Mouse (Mus musculus): Measurements from ENCODE around the gene Cngb1. TPM values are rescaled to one million over a fixed set of nuclear protein-coding genes. Genes with fewer than 3 reads are reported as not detected.

Cngb1 gene
- total RNA-seq, 2 experiments from 2014 or later = 0.05 to 0.07 TPM

GRCm38 (mm10) chr8:95324646-95325045 is 18.3 kb upstream of the Cngb1 start:
- no peak for DNase-seq (ENCODE audit: low spot score)

DNA sequence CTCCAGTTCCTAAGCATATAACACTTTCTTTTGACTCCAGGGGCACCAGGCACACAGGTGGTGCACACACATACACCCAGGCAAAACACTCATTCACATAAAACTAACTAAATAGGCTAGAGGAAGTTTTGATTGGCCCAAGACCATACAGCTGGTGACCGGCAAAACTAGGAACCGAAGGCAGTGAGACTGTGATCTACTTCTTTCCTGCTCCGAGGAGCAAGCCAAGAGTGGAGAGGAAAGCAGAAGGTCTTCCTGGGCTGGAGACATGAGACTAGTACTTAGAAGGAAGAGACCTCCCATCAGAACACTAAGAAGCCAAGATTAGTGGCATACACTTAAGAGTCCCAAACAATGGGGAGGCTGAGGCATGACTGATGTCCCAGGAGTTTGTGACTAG is 16.8 kb upstream of the Cngb1 start:
- no peak for DNase-seq (ENCODE audit: low spot score)

GRCm38 (mm10) chr8:95320224-95321139 is 14.1 kb upstream of the Cngb1 start:
- peak; percentile 35 for DNase-seq (ENCODE audit: low spot score)

DNA sequence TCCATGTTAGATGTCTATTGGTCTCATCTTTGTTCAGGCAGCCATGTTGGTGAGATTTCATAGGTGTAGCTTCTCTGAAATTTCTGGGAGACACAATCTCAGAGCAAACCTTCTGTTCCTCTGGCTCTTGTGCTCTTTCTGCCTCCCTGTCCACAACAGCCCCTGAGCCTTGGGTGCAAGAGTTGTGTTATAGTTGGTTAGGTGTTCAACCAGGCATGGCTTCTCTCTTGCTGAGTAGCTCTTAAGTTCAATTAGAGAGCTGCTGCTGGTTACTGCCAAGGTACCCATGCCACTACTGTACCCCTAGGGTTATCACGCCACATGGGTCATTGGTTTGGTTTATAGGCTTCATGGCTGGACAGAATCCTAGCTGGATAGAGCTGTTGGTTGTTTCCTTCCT is 9.0 kb upstream of the Cngb1 start:
- DNase-seq (ENCODE audit: low spot score) = no peak

DNA sequence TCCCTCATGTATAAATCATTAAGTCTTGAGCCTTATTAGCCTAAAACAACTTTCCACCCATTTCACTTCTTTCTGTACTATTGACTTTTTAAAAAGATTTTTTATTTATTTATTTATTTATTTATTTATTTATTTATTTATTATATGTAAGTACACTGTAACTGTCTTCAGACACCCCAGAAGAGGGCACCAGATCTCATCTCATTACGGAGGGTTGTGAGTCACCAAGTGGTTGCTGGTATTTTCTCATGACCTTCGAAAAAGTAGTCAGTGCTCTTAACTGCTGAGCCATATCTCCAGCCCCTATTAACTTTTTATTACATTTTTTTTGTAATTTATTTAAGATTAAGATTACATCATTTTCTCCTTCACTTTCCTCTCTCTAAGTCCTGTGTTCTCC is 8.3 kb upstream of the Cngb1 start:
- DNase-seq (ENCODE audit: low spot score) = no peak

DNA sequence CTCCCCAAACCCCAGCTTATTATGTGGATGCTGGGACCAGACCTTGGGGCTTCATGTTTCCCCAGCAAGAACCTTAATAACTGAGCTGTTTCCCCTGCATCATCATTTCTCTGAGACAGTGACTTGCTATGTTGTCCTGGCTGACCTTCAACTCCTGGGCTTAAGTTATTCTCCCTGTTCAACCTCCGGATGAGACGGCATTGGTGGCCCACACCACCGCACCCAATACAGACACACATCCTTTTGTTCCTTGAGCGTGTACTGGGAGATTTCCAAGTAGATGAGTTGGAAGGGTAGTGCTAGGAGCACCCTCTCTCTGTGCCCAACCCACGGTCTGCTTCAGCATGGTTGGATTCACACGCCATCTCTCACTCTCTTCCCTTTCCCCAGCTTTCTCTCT is 7.5 kb upstream of the Cngb1 start:
- no peak for DNase-seq (ENCODE audit: low spot score)

GRCm38 (mm10) chr8:95312836-95313235 is 6.5 kb upstream of the Cngb1 start:
- DNase-seq (ENCODE audit: low spot score) = peak; percentile 19

DNA sequence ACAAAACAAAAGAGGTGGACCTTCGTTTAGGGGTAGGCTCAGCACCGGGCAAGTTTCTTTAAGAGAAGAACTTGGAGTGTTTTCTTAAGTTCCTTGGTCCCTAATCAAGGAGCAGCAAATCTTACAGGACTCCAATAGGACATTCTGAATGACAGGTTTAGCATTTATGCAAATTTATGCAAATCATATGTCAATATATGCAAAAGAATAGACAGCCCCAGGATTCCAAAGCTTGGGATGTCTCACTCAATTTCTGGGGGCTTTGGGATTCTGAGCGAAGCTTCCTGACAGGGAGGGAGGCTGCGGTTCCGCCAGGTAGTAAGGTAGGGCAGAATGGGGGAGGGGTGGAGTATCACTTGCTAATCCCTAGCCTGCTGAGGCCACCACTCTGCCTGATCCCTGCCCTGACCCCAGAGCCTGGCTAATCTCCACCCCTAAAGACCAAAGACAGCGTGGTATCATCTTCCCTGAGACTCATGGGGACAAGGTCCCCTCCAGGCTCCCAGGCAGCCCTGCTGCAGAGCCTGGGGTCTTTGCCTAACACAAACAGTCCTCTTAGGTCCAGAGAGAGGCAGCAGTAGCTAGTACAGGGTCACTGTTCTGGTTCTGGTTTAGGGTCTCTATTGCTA is 4.1 kb upstream of the Cngb1 start, which contains the start of gene Tepp:
Gene Tepp (plus strand): TSS at position 225 of the 629 bp plus-strand sequence.
- DNase-seq (ENCODE audit: low spot score) = no peak

GRCm38 (mm10) chr8:95305526-95305925 is 859 bp downstream of the Cngb1 start:
- no peak for DNase-seq (ENCODE audit: low spot score)

DNA sequence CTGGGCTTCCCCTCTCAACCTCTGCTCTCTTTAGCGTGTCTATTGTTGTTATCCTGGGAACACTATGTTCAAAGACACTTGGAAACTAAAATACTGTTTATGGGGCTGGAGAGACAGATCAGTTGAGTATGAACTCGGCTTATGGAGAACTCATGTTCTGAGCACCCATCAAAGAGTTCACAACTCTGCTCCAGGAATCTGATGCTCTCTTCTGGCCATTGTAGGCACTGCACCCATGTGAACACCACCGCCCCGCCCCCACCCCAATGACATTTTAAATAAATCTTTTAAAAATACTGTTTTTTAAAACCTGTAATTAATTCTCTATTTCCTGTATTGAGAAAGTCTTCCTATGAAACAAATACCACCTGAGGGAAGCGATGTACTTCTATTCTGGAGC is 4.0 kb downstream of the Cngb1 start:
- DNase-seq (ENCODE audit: low spot score) = peak; percentile 30

GRCm38 (mm10) chr8:95293891-95294290 is 12.5 kb downstream of the Cngb1 start:
- DNase-seq (ENCODE audit: low spot score) = peak; percentile 22

DNA sequence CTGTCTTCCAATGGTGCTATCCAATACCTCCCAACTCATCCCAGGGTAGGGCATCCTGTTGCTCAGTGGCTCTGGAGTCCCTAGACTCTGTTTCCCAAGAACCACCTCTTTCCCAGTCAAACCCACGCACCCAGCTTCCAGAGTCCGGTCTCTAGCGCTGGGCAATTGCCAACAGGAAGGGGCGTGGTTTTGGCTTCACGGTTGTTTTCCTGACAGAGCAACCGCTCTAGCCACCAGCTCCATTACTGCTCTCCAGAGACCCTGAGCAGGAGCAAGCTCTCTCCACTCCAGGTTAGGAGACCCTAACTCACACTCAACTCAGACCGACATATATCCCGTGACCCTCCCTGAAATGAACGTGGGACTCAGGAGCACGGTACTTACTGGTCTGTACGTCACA is 13.2 kb downstream of the Cngb1 start:
- peak; percentile 87 for DNase-seq (ENCODE audit: low spot score)

DNA sequence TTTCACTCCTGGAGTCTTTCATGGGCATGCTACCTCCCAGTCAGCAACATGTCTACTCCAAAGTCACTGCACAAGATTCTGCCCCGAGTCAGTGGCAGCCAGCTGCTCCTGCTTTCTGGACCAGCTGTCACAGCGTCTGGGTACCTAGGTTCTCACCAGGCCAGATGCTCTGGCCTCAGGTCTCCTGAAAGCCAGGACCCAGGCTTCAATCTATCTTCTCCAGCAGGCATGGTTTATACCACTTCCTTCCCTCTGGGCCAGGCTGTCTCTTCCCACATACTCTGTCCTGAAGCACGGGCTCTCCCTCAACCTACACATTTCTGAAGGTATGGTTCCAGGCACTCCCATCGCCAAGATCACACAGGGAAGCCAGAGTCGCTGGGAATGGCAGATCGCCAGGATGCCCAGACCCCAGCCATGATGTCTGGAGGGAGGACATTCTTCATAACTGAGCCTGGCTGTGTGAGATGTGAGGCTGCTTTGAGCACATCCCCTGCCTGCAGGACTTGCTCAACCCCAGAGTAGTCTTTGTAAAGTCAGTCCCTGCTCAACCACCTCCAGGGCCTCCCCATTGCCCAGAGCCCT is 17.2 kb downstream of the Cngb1 start:
- DNase-seq (ENCODE audit: low spot score) = no peak

- no peak for DNase-seq (ENCODE audit: low spot score)
These were observed 24.9 kb downstream of the Cngb1 start for GRCm38 (mm10) chr8:95281493-95281892.

DNA sequence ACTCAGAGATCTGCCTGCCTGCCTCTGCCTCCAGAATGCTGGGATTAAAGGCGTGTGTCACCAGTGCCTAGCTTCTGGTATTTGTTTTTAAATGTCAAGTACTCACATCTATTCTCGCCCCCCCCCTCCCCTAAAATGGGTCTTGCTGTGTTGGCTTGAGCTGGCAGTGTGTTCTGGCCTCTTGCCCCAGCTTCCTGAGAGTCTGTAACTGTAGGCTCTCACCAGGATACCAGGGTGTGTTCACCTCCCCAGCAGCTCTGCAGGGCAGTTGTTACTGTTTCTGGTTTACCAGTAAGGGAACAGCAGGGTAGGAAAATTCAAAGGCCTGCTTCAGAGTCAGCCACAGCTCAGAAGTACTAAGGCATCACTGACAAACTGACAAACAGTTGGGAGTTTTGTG is 33.5 kb downstream of the Cngb1 start:
- no peak for DNase-seq (ENCODE audit: low spot score)

- no peak for DNase-seq (ENCODE audit: low spot score)
These were observed 34.5 kb downstream of the Cngb1 start for GRCm38 (mm10) chr8:95271841-95272240.

DNA sequence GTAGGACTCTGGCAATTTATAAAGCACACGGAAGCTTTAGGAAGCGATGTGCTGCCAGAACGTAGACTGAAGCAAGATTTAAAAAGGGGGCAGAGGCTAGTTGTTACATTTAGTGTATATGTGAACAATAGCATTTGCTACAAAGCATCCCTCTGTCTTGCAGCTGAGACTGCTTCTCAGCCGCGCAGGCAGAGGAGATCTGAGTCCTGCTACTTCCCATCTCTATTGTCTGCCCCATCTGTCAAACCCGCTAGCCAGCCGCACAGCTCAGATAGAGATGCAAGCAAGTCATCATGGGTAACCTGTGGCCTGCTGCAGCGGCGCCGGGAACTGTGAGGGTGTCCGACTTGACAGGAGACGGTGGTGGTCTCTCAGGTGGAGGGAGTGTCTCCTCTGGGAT is 35.9 kb downstream of the Cngb1 start:
- DNase-seq (ENCODE audit: low spot score) = no peak

DNA sequence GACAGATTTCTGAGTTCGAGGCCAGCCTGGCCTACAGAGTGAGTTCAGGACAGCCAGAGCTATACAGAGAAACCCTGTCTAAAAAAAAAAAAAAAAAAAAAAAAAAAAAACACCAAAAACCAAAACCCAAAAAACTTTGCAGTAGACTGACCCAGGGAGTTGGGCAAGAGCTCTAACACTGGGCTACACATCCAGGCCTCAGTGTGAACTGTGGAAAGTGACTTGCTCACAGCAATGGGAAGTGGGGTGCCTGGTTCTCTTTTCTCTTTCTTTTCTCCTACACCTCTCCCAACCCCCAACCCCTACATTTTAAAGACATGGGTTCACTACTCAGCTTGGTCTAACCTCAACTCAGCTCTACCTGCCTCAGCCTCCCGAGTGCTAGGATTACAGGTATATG is 44.2 kb downstream of the Cngb1 start:
- no peak for DNase-seq (ENCODE audit: low spot score)

DNA sequence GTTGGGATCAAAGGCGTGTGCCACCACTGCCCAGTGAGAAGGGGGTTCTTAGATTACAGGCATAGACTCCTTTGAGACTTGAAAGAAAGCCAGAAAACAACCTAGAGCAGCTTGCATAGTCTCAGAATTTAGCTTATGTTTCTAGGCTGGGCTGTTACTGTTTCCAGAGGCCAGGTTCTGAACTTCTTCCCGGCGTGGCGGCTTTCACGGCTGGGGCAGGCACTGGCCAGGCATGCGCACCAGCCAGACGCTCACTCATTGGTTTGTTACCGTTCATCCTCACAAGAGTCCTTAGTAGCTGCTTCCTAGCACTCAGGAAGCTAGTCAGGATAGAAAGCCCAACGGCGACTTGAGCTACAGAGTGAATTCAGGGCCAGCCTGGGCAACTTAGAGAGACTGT is 50.8 kb downstream of the Cngb1 start:
- DNase-seq (ENCODE audit: low spot score) = no peak

DNA sequence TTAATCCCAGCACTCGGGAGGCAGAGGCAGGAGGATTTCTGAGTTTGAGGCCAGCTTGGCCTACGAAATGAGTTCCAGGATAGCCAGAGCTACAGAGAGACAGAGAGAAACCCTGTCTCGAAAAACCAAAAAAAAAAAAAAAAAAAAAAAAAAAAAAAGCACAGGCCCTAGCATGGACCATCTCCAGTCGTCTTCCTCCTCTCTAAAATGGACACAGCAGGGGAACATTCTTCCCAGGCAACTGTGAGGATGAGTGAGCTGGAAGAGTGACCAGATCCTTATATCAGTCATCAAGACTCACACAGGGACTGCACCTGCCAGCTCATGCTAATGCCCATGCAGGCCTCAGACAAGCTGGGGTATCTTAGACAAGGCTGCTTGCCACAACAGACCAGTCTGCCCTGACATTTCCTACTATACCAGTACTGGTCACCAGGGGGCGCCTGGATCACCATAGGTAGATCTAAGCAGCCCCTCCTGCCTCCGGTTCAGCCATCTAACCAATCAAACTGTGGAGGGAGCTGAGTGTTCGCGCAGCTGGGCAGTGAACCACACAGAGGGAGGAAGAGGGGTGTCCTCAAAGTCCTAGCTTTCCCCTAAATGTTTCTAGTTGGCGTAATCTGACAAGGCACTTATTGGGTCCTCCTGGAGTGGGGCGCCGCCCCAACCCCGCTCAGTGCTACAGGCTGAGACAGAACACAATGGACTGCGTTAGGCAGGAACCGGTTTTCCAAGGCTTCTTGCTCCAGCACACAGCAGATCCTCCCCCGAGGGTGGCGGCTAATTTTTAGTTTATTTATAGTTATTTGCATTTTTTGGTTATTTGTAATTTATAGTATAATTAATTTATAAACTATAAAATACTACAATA is 51.6 kb downstream of the Cngb1 start:
- peak; percentile 96 for DNase-seq (ENCODE audit: low spot score)

DNA sequence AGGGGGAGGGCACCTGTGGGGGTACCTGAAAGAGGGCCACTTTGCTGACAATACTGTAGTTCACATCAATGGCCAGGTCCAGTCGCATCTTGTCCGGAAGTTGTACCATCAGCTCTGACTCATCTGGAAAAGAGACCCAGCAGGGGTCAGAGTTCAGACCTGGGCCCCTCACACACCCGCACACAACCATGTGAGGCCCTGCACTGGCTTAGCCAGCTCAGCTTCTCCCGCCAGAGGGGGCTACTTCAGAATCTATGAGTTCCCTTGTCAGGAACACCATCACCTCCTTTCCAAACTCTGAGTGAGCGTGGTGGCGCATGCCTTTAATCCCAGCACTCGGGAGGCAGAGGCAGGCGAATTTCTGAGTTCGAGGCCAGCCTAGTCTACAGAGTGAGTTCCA is 54.3 kb downstream of the Cngb1 start:
- DNase-seq (ENCODE audit: low spot score) = no peak

- no peak for DNase-seq (ENCODE audit: low spot score)
These were observed 56.5 kb downstream of the Cngb1 start for GRCm38 (mm10) chr8:95249847-95250246.
